Mouse (Mus musculus): ENCODE results near the gene Prss36. TPM values are rescaled to one million over a fixed set of nuclear protein-coding genes. Genes with fewer than 3 reads are reported as not detected.
A peak's percentile ranks its signal among the peaks of the same experiment; 100 is the strongest.

Gene Prss36
- polyA plus RNA-seq, 1 experiment from 2014 or later: 10.7 TPM

DNA sequence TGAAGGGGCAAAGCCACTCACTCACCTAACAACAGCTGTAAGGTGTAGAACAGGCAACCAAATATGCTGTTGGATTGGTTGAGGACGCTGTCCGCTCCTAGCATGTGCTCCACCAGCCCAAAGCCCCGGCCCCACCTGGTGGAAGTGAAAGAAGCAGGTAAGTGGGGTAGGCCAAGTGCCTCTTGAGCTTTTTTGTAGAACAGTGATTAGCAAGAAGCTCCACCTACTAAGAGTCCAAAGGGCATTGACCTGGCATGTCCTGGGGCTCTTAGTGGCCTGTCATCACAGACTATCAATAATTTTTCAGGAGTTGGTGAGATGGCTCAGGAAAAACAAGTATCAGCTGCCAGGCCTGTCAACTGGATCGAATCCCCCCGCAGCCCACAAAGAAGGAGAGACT is 52.0 kb downstream of the Prss36 start:
- no peak for DNase-seq (ENCODE audit: low spot score)
- Histone ChIP-seq H3K4me2 (ENCODE audit: low read depth, low read length, severe bottlenecking) (peak overlapping the region; percentile 83; the same call in 1 of the 2 replicates), H3K4me1 (replicated peaks; ENCODE audit: control insufficient read depth, insufficient read depth, low read length) (0 out of 2 replicates have a peak, but pooled peaks cover 6% of the 10 kb centered on the region), H3K9me3 (ENCODE audit: control insufficient read depth, low read length) (no peaks in the 10 kb centered on the region), H3K36me3 (ENCODE audit: control insufficient read depth, insufficient read depth, low read length) (no peaks in the 10 kb centered on the region; the same call in 1 of the 2 replicates), H3K27me3 (ENCODE audit: control insufficient read depth, insufficient read depth, low read length) (no peaks in the 10 kb centered on the region), H3K4me3 (ENCODE audit: low read depth, low read length) (peak overlapping the region; percentile 48; the same call in 1 of the 2 replicates), H3K9ac (ENCODE audit: low read length) (no peak overlapping the region; the same call in 1 of the 2 replicates), H3K27ac (ENCODE audit: low read depth, low read length) (no peak overlapping the region)
- 82% methylated on average over 5 of the region's 5 CpGs for WGBS
- no peak for ATAC-seq (replicated peaks; ENCODE audit: low FRiP score)

DNA sequence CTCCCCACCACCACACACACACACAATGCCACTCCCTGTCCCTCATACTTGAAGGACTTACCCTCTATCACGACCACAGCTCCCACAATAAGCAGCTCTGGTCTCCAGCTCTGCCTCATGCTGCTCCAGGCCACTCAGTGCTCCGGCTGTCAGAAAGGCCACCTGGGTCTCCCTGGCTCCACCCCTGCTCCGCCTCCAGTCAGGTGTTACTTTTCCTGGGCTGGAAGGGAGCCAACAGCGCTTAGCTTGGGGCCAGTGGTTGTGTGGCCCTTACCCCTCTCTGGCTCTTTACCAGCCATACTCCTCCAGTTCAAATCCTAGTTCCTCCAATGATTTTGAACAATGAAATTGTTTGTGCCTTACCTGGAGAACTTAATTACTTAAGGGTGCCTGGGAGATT is 55.7 kb downstream of the Prss36 start, which contains the start of gene Prss53:
Prss53 (minus strand) TSS at position 173 of the 400 bp plus-strand sequence.
- Histone ChIP-seq H3K4me2 (ENCODE audit: low read depth, low read length, severe bottlenecking) (no peak within 1 kb of the TSS), H3K4me3 (ENCODE audit: low read depth, low read length) (no peak within 1 kb of the TSS), H3K9ac (ENCODE audit: low read length) (no peak within 1 kb of the TSS), H3K27ac (ENCODE audit: low read depth, low read length) (no peak within 1 kb of the TSS), H3K27me3 (ENCODE audit: control insufficient read depth, insufficient read depth, low read length) (no peaks in the 10 kb centered on the region), H3K9me3 (ENCODE audit: control insufficient read depth, low read length) (no peaks in the 10 kb centered on the region), H3K4me1 (replicated peaks; ENCODE audit: control insufficient read depth, insufficient read depth, low read length) (0 out of 2 replicates have a peak, but pooled peaks cover 6% of the 10 kb centered on the region), H3K36me3 (ENCODE audit: control insufficient read depth, insufficient read depth, low read length) (no peaks in the 10 kb centered on the region; the same call in none of the 2 replicates)
- DNase-seq (ENCODE audit: low spot score): no peak
- 38% methylated on average over 4 of the region's 4 CpGs for WGBS
- no peak for ATAC-seq (replicated peaks; ENCODE audit: low FRiP score)

DNA sequence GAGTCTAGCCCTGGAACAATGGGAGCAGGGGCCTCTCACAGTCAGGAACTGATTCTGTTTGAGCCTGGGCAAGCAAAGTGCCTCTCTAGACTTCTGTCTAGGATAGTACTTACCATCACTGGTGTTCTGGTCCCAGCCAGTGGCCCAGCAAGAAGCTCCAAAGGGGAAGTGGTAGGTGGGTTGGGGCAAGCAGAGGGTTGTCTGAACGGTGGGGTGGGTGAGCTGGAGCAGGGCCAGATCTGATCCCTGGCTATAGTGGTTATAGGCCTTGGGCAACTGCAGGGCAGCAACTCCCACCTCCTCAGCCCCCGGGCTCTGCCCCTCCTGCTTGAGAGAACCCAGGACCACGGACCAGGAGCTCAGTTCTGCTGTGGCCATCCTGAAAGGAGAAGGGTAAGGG is 57.7 kb downstream of the Prss36 start:
- Histone ChIP-seq H3K27me3 (ENCODE audit: control insufficient read depth, insufficient read depth, low read length) (no peaks in the 10 kb centered on the region), H3K36me3 (ENCODE audit: control insufficient read depth, insufficient read depth, low read length) (peaks cover 2% of the 10 kb centered on the region), H3K4me1 (replicated peaks; ENCODE audit: control insufficient read depth, insufficient read depth, low read length) (no peaks in the 10 kb centered on the region), H3K9me3 (ENCODE audit: control insufficient read depth, low read length) (no peaks in the 10 kb centered on the region), H3K4me3 (ENCODE audit: low read depth, low read length) (no peak overlapping the region), H3K9ac (ENCODE audit: low read length) (no peak overlapping the region), H3K27ac (ENCODE audit: low read depth, low read length) (no peak overlapping the region), H3K4me2 (ENCODE audit: low read depth, low read length, severe bottlenecking) (no peak overlapping the region)
- ATAC-seq (replicated peaks; ENCODE audit: low FRiP score) (no peak), DNase-seq (ENCODE audit: low spot score) (no peak)
- WGBS: 83% methylated on average over 3 of the region's 3 CpGs

DNA sequence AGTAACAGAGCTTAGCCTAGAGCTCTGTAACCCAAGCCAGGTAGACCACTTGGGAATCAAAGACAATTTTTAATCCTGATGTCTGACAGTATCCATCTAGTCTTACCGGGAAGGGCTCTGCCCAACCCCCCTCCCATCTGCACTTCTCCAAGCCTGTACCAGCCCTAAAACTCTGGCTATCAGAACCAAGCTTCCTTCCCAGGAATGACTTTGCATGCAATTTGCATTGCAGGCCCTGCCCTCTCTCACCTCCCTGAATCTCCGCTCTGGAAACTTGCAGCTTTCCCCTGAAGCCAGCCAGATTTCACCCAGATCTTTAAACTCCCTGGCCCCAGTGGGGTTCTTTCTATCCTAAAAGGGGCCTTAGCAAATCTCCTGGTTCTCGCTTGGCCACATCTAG is 58.7 kb downstream of the Prss36 start:
- no peaks in the 10 kb centered on the region for H3K9me3 ChIP-seq (ENCODE audit: control insufficient read depth, low read length)
- H3K27me3 ChIP-seq (ENCODE audit: control insufficient read depth, insufficient read depth, low read length): no peaks in the 10 kb centered on the region
- DNase-seq (ENCODE audit: low spot score) (no peak), ATAC-seq (replicated peaks; ENCODE audit: low FRiP score) (no peak)
- no peak overlapping the region for H3K4me2 ChIP-seq (ENCODE audit: low read depth, low read length, severe bottlenecking)
- H3K9ac ChIP-seq (ENCODE audit: low read length): no peak overlapping the region
- peaks cover 10% of the 10 kb centered on the region for H3K36me3 ChIP-seq (ENCODE audit: control insufficient read depth, insufficient read depth, low read length)
- H3K27ac ChIP-seq (ENCODE audit: low read depth, low read length): no peak overlapping the region
- no peak overlapping the region for H3K4me3 ChIP-seq (ENCODE audit: low read depth, low read length)
- no peaks in the 10 kb centered on the region; the same call in 1 of the 2 replicates for H3K4me1 ChIP-seq (replicated peaks; ENCODE audit: control insufficient read depth, insufficient read depth, low read length)
- 81% methylated on average over 3 of the region's 3 CpGs for WGBS

DNA sequence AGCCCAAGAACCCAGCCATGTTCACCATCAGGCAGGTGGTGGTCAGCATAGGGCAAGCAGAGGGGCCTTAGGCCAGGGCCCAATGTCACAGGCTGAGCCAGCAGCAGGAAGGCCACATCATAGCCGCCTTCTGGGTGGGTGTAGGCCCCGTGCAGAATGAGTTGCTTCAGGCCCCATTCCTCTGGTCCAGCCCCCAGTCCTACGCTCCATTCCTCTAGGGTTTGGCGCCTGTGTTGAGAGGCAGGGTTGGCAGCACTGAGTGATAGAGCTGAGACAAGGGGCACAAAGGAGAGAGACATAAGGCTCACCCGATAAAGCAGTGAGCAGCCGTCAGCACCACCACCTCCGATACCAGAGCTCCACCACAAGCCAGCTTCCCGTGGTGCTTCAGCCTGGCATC is 59.3 kb downstream of the Prss36 start:
- 92% methylated on average over 8 of the region's 8 CpGs for WGBS
- Histone ChIP-seq H3K4me1 (replicated peaks; ENCODE audit: control insufficient read depth, insufficient read depth, low read length) (no peaks in the 10 kb centered on the region; the same call in 1 of the 2 replicates), H3K27me3 (ENCODE audit: control insufficient read depth, insufficient read depth, low read length) (no peaks in the 10 kb centered on the region), H3K36me3 (ENCODE audit: control insufficient read depth, insufficient read depth, low read length) (peaks cover 16% of the 10 kb centered on the region), H3K4me2 (ENCODE audit: low read depth, low read length, severe bottlenecking) (no peak overlapping the region), H3K9ac (ENCODE audit: low read length) (no peak overlapping the region), H3K27ac (ENCODE audit: low read depth, low read length) (no peak overlapping the region), H3K4me3 (ENCODE audit: low read depth, low read length) (no peak overlapping the region), H3K9me3 (ENCODE audit: control insufficient read depth, low read length) (no peaks in the 10 kb centered on the region)
- ATAC-seq (replicated peaks; ENCODE audit: low FRiP score) (no peak), DNase-seq (ENCODE audit: low spot score) (no peak)

DNA sequence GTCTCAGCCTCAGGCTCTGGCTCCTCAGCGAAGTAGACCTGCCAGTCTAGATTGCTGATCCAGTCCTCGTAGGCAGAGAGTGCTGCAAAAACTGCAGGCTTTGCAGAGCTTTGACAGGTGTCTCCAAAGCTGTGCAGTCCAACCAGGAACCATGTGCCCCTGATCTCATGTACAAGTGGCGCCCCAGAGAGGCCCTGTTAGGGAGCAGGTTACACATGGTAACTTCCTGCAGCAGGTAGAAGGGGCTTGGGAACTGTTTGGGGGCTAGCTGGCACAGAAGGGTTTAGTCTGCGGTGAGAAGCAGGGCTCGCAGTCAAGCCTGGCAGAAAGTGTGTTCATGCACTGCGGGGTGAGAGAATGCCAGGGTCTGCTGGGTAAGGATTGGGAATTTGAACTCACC is 60.0 kb downstream of the Prss36 start:
- Histone ChIP-seq H3K27me3 (ENCODE audit: control insufficient read depth, insufficient read depth, low read length) (no peaks in the 10 kb centered on the region), H3K9ac (ENCODE audit: low read length) (no peak overlapping the region), H3K4me3 (ENCODE audit: low read depth, low read length) (no peak overlapping the region), H3K4me2 (ENCODE audit: low read depth, low read length, severe bottlenecking) (no peak overlapping the region), H3K36me3 (ENCODE audit: control insufficient read depth, insufficient read depth, low read length) (peaks cover 22% of the 10 kb centered on the region), H3K9me3 (ENCODE audit: control insufficient read depth, low read length) (no peaks in the 10 kb centered on the region), H3K4me1 (replicated peaks; ENCODE audit: control insufficient read depth, insufficient read depth, low read length) (no peaks in the 10 kb centered on the region; the same call in 1 of the 2 replicates), H3K27ac (ENCODE audit: low read depth, low read length) (no peak overlapping the region)
- no peak for ATAC-seq (replicated peaks; ENCODE audit: low FRiP score)
- 93% methylated on average over 6 of the region's 6 CpGs for WGBS
- no peak for DNase-seq (ENCODE audit: low spot score)

DNA sequence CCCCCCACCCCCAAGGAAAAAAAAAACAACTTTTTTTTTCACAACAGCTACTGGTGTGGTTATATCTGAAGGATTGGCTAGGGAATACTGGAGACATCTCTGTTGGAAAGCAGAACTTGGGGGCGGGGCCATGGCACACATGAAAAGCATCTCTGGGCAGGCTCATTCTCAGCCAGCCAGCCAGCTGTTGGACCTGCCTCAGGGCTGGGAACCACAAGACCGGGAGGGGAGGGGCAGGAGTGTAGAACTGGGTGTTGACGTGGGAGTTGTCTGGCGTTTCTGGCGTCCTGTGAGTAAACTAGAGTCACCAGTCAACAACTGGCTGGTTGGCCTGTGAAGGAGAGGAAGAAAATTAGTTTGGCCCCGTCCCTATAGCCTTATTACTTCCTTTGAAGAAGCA is 60.6 kb downstream of the Prss36 start:
- DNase-seq (ENCODE audit: low spot score): no peak
- no peak for ATAC-seq (replicated peaks; ENCODE audit: low FRiP score)
- Histone ChIP-seq H3K27me3 (ENCODE audit: control insufficient read depth, insufficient read depth, low read length) (no peaks in the 10 kb centered on the region), H3K4me3 (ENCODE audit: low read depth, low read length) (no peak overlapping the region), H3K27ac (ENCODE audit: low read depth, low read length) (no peak overlapping the region), H3K4me1 (replicated peaks; ENCODE audit: control insufficient read depth, insufficient read depth, low read length) (no peaks in the 10 kb centered on the region; the same call in 1 of the 2 replicates), H3K9me3 (ENCODE audit: control insufficient read depth, low read length) (no peaks in the 10 kb centered on the region), H3K9ac (ENCODE audit: low read length) (no peak overlapping the region), H3K36me3 (ENCODE audit: control insufficient read depth, insufficient read depth, low read length) (peaks cover 28% of the 10 kb centered on the region), H3K4me2 (ENCODE audit: low read depth, low read length, severe bottlenecking) (no peak overlapping the region)
- WGBS: 85% methylated on average over 6 of the region's 6 CpGs

Other genes starting within 250 kb of the Prss36 start
- 59.5 and 65.8 TPM in 2 replicates for gene Bcl7c, start 237.8 kb downstream of the Prss36 start, polyA plus RNA-seq (2014; fragmentation: Nextera tagmentation; extraction: Ambion mirVana)
- gene Ctf1, start 234.0 kb downstream of the Prss36 start, polyA plus RNA-seq (2014; fragmentation: Nextera tagmentation; extraction: Ambion mirVana): 7.2 and 9.5 TPM in 2 replicates
- 0.63 TPM in 1 of 2 replicates, not detected in the other for gene Ctf2, start 214.6 kb downstream of the Prss36 start, polyA plus RNA-seq (2014; fragmentation: Nextera tagmentation; extraction: Ambion mirVana)
- 7.9 and 9.7 TPM in 2 replicates for gene Fbxl19, start 202.2 kb downstream of the Prss36 start, polyA plus RNA-seq (2014; fragmentation: Nextera tagmentation; extraction: Ambion mirVana)
- 6.6 and 7.1 TPM in 2 replicates for gene Orai3, start 176.9 kb downstream of the Prss36 start, polyA plus RNA-seq (2014; fragmentation: Nextera tagmentation; extraction: Ambion mirVana)
- gene Setd1a, start 170.1 kb downstream of the Prss36 start, polyA plus RNA-seq (2014; fragmentation: Nextera tagmentation; extraction: Ambion mirVana): 28.8 and 30.7 TPM in 2 replicates
- gene Gm49388, start 161.1 kb downstream of the Prss36 start, polyA plus RNA-seq (2014; fragmentation: Nextera tagmentation; extraction: Ambion mirVana): not detected in 2 replicates
- gene Hsd3b7, start 146.1 kb downstream of the Prss36 start, polyA plus RNA-seq (2014; fragmentation: Nextera tagmentation; extraction: Ambion mirVana): 6.5 and 7.9 TPM in 2 replicates
- 10.1 and 13.2 TPM in 2 replicates for gene Stx4a, start 122.4 kb downstream of the Prss36 start, polyA plus RNA-seq (2014; fragmentation: Nextera tagmentation; extraction: Ambion mirVana)
- gene Stx1b, start 122.2 kb downstream of the Prss36 start, polyA plus RNA-seq (2014; fragmentation: Nextera tagmentation; extraction: Ambion mirVana): 11.1 and 13.0 TPM in 2 replicates
- gene Zfp646, start 70.5 kb downstream of the Prss36 start, polyA plus RNA-seq (2014; fragmentation: Nextera tagmentation; extraction: Ambion mirVana): 26.2 and 26.8 TPM in 2 replicates
- 32.6 and 32.9 TPM in 2 replicates for gene Zfp668, start 69.9 kb downstream of the Prss36 start, polyA plus RNA-seq (2014; fragmentation: Nextera tagmentation; extraction: Ambion mirVana)
- 0.56 and 0.91 TPM in 2 replicates for gene Prss53, start 55.8 kb downstream of the Prss36 start, polyA plus RNA-seq (2014; fragmentation: Nextera tagmentation; extraction: Ambion mirVana)
- gene Gm21974, start 51.3 kb downstream of the Prss36 start, polyA plus RNA-seq (2014; fragmentation: Nextera tagmentation; extraction: Ambion mirVana): not detected in 2 replicates
- gene Vkorc1, start 51.1 kb downstream of the Prss36 start, polyA plus RNA-seq (2014; fragmentation: Nextera tagmentation; extraction: Ambion mirVana): 47.8 and 48.9 TPM in 2 replicates
- 102 and 139 TPM in 2 replicates for gene Bckdk, start 42.6 kb downstream of the Prss36 start, polyA plus RNA-seq (2014; fragmentation: Nextera tagmentation; extraction: Ambion mirVana)
- gene Kat8, start 34.2 kb downstream of the Prss36 start, polyA plus RNA-seq (2014; fragmentation: Nextera tagmentation; extraction: Ambion mirVana): 55.9 and 58.3 TPM in 2 replicates
- gene Prss8, start 16.6 kb downstream of the Prss36 start, polyA plus RNA-seq (2014; fragmentation: Nextera tagmentation; extraction: Ambion mirVana): 1.8 and 3.1 TPM in 2 replicates
- 44.7 and 62.6 TPM in 2 replicates for gene Fus, start 20.7 kb upstream of the Prss36 start, polyA plus RNA-seq (2014; fragmentation: Nextera tagmentation; extraction: Ambion mirVana)
- 4.2 and 7.0 TPM in 2 replicates for gene Pycard, start 47.1 kb upstream of the Prss36 start, polyA plus RNA-seq (2014; fragmentation: Nextera tagmentation; extraction: Ambion mirVana)
- not detected in 2 replicates for gene Trim72, start 57.2 kb upstream of the Prss36 start, polyA plus RNA-seq (2014; fragmentation: Nextera tagmentation; extraction: Ambion mirVana)
- 0.40 and 0.57 TPM in 2 replicates for gene Itgam, start 115.9 kb upstream of the Prss36 start, polyA plus RNA-seq (2014; fragmentation: Nextera tagmentation; extraction: Ambion mirVana)
- gene Gm49368, start 116.0 kb upstream of the Prss36 start, polyA plus RNA-seq (2014; fragmentation: Nextera tagmentation; extraction: Ambion mirVana): not detected in 2 replicates
- gene Itgax, start 182.8 kb upstream of the Prss36 start, polyA plus RNA-seq (2014; fragmentation: Nextera tagmentation; extraction: Ambion mirVana): not detected in 2 replicates
- not detected in 2 replicates for gene Itgad, start 207.7 kb upstream of the Prss36 start, polyA plus RNA-seq (2014; fragmentation: Nextera tagmentation; extraction: Ambion mirVana)